Mouse (Mus musculus) olfactory bulb, adult 2 months (tissue): Measurements from ENCODE around the gene Ppan.

Experiments used
- CTCF ChIP-seq: fragments of 200-500 bp; IDR thresholded peaks from 2 replicates; pipeline ENCODE4 v1.5.1; 2012; ENCODE audit warnings: low read depth, mild to moderate bottlenecking, low read length, moderate library complexity; ENCODE audit not compliant: insufficient read depth
- POLR2A ChIP-seq: fragments of 200-500 bp; IDR thresholded peaks from 2 replicates; pipeline ENCODE4 v1.6.1; 2012; ENCODE audit warnings: mild to moderate bottlenecking, low read depth, low read length, moderate library complexity; ENCODE audit not compliant: insufficient read depth

DNA sequence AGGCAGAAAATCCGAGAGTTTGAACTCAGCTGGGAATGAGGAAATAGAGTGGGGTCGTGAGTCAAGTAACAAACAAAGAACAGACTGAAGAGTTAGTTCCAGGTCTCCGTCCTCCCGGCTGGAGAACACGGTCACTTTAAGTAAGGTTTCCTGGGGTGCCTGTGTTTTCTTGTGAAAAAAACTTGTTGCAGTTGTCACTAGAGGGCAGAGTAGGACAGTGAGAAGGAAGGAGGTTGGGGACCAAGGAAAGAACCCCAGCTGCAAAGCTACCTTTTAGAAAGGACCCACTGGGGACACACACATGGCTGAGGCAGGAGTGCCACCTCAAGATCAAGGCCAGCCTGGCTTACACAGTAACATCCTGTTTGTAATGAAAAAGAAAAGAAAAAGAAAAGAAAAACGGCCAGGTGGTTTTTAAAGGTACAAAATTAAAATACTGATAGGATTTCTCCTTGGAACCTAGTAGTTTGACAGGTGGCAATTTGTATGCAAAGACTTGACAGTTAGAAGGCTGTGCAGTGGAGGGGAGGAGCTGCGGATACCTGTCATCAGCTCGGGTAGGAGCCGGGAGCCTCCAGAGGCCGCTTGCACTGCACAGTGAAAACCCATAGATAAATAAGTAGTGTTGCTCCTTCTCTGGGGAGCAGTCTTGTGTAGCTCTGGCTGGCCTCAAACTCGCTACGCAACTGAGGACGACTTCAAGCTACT, 13.6 kb downstream of the Ppan start:
- TF ChIP-seq POLR2A, result no peak
- TF ChIP-seq CTCF, result no peak
